Mouse (Mus musculus): ENCODE data around the gene Msmp.

- no peak for TF ChIP-seq CTCF (IDR thresholded peaks at IDR 0.05; ENCODE audit: insufficient read depth, low read length)
- no peak for TF ChIP-seq POLR2A (IDR thresholded peaks at IDR 0.05; ENCODE audit: borderline replicate concordance, extremely low read depth, low read depth, low read length)
Observed at GRCm38 (mm10) chr4:43582241-43582640, 2.1 kb downstream of the Msmp start.

All from lung, adult 2 months (tissue).